Mouse (Mus musculus) testis, adult 2 months (tissue): ENCODE measurements around the gene Sv2c.

Experiments
- CTCF ChIP-seq: fragments of 200-500 bp; IDR thresholded peaks from 2 replicates; pipeline ENCODE4 v1.5.1; 2012; ENCODE audit warnings: low read depth, mild to moderate bottlenecking, inconsistent platforms, low read length, moderate library complexity; ENCODE audit not compliant: control insufficient read depth, insufficient read depth, insufficient replicate concordance
- POLR2A ChIP-seq: fragments of 200-500 bp; IDR thresholded peaks from 2 replicates; pipeline ENCODE4 v1.6.1; 2012; ENCODE audit warnings: low read depth, mild to moderate bottlenecking, inconsistent platforms, low read length, moderate library complexity; ENCODE audit not compliant: control insufficient read depth

GRCm38 (mm10) chr13:95966791-95967190, 165.6 kb downstream of the Sv2c start:
- TF ChIP-seq POLR2A (no peak), CTCF (no peak)
